Mouse (Mus musculus): ENCODE measurements around the gene Mvd. TPM values are rescaled to one million over a fixed set of nuclear protein-coding genes. Genes with fewer than 3 reads are reported as not detected.

Mvd gene
- polyA plus RNA-seq, 1 experiment from 2014 or later = 64.9 TPM

DNA sequence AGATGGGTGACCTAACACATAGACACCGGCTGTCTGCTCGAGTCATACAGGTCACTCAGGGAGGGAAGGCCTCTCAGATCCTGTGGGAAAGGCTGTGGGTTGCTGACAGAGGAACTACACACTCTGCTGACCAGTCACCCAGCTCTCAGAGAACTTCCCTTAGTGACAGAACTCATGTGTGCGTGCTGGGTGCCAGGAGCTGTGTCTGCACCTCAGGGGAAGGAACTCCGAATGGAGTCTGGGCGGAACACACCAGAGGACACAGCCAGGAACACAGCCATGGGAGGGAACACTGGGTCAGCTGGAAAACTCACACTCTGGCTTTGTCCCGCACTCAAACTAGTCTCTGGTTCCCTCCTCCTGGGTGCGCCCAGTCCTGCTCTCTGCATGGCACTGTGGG is 35.5 kb downstream of the Mvd start:
- Histone ChIP-seq H3K9me3 (replicated peaks) (no peaks in the 10 kb centered on the region), H3K4me3 (no peak overlapping the region), H3K36me3 (peaks cover 99% of the 10 kb centered on the region), H3K27me3 (ENCODE audit: low read depth, poor library complexity, severe bottlenecking) (no peaks in the 10 kb centered on the region), H3K4me1 (no peaks in the 10 kb centered on the region), H3K27ac (no peak overlapping the region)
- no peak for DNase-seq (ENCODE audit: low spot score)
- 96% methylated on average over 7 of the region's 7 CpGs for whole genome bisulfite sequencing

DNA sequence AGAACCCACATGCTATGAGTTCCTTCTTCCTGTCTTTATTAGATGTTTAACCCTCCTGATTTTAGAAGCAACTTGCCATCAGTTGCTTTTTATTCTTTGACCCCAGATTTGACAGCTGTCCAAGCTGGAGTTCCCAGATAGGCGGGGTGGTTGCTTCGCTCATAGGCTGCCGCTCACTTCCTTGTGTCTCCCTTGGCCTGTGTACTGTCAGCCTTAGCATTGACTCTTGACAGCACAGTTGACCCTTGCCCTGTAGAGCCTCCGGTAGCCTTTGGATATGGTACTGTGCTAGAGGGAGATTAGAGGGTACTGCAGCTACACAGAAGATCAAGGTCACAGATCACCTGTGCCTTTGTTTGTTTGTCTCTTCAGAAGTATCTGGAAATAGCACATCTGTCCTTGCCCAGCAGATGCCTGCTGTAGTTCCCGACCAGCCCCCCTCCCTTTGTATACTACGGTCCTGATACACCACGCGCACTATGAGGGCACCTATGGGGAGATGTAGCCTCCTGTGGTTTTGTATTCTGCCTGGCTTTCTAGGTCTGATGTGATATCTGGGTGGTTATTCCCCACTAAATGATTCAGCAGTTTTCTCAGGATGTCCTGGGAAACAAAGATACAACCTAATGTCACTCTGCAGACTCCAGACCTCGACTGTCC is 37.9 kb downstream of the Mvd start:
- Histone ChIP-seq H3K9me3 (replicated peaks) (no peaks in the 10 kb centered on the region), H3K27ac (no peak overlapping the region), H3K27me3 (ENCODE audit: low read depth, poor library complexity, severe bottlenecking) (no peaks in the 10 kb centered on the region), H3K4me3 (no peak overlapping the region), H3K36me3 (peaks cover 99% of the 10 kb centered on the region), H3K4me1 (no peaks in the 10 kb centered on the region)
- DNase-seq (ENCODE audit: low spot score) = no peak
- 91% methylated on average over 9 of the region's 9 CpGs for WGBS

DNA sequence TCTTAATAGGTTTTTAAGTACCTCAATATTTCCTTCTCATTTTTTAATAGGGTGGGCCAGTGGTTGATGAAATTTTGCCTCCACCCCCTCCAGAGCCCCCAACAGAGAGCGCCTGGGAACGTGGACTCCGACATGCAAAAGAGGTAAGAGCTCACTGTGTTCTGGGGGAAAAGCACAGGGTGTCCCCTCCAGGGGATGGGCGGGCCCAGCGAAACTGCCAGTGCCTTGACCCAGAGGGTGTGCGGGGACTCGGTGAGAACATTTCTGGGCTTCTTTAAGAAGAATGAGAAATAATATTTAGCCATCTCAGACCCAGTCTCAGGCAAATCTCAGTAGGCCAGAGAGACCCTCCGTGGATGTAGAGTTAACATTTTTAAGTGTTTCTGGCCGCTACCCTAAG is 45.0 kb downstream of the Mvd start:
- H3K4me3 ChIP-seq = no peak overlapping the region
- H3K27ac ChIP-seq = no peak overlapping the region
- H3K4me1 ChIP-seq = no peaks in the 10 kb centered on the region
- WGBS = 95% methylated on average over 9 of the region's 9 CpGs
- no peak for DNase-seq (ENCODE audit: low spot score)
- no peaks in the 10 kb centered on the region for H3K27me3 ChIP-seq (ENCODE audit: low read depth, poor library complexity, severe bottlenecking)
- H3K9me3 ChIP-seq (replicated peaks) = no peaks in the 10 kb centered on the region
- H3K36me3 ChIP-seq = peaks cover 97% of the 10 kb centered on the region

DNA sequence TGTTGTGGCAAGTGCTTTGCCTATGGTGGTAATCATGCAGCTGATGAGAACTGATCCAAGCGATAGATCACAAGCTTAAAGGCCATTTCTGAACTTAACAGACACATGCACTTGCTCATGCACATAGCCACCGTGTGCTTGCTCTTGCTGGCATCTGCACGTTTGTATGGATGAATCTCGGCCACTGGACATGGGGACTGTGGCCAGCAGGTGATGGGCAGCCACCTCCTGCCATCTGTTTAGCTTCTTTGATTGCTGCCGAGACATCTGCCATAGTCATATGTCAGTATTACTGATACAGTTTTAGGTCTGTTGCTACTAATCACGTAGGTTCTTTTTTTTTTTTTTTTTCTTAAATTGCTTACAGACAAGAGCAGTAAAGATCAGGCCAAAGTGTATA is 47.9 kb downstream of the Mvd start:
- Histone ChIP-seq H3K4me3 (no peak overlapping the region), H3K27me3 (ENCODE audit: low read depth, poor library complexity, severe bottlenecking) (no peaks in the 10 kb centered on the region), H3K9me3 (replicated peaks) (no peaks in the 10 kb centered on the region), H3K27ac (no peak overlapping the region), H3K36me3 (peaks cover 94% of the 10 kb centered on the region), H3K4me1 (no peaks in the 10 kb centered on the region)
- DNase-seq (ENCODE audit: low spot score) = no peak
- 93% methylated on average over 6 of the region's 6 CpGs for WGBS

DNA sequence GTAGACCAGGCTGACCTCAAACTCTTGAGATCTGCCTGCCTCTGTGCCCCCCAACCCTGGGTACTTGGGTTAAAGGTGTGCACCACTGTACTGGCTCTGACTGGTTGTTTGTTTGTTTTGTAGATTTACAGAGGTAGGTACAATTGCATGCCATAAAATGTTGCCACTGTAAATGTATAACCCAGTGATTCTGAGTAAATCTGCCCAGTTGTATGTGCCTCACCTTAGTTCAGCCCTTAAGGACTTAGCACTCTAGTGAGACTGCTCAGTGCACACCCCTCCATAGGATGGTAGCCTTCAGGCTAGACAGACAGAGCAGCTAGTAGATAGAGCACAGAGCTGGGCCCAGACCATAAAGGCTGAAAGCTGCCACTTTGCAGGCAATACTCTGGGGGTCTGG is 49.5 kb downstream of the Mvd start:
- H3K4me3 ChIP-seq = no peak overlapping the region
- no peaks in the 10 kb centered on the region for H3K27me3 ChIP-seq (ENCODE audit: low read depth, poor library complexity, severe bottlenecking)
- peaks cover 93% of the 10 kb centered on the region for H3K36me3 ChIP-seq
- DNase-seq (ENCODE audit: low spot score) = no peak
- no peaks in the 10 kb centered on the region for H3K9me3 ChIP-seq (replicated peaks)
- H3K27ac ChIP-seq = no peak overlapping the region
- H3K4me1 ChIP-seq = no peaks in the 10 kb centered on the region

DNA sequence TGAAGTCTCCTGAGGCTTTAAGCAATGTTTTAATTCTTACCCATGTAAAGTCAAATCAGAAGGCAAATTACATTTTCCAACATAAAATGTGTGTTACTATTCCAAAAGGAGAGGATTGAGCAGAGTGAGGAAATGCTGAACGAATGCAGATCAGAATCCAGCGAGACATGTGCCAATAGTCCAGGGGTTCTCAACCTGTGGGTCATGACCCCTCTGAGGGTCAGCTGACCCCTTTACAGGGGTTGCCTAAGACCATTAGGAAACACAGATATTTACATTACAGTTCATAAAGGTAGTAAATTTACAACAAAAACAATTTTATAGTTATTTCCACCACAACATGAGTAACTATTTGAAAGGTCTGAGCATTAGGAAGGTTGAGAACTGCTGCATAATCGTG is 52.5 kb downstream of the Mvd start:
- peaks cover 97% of the 10 kb centered on the region for H3K36me3 ChIP-seq
- no peaks in the 10 kb centered on the region for H3K27me3 ChIP-seq (ENCODE audit: low read depth, poor library complexity, severe bottlenecking)
- H3K9me3 ChIP-seq (replicated peaks) = no peaks in the 10 kb centered on the region
- H3K27ac ChIP-seq = no peak overlapping the region
- H3K4me1 ChIP-seq = no peaks in the 10 kb centered on the region
- 91% methylated on average over 3 of the region's 3 CpGs for whole genome bisulfite sequencing
- no peak for DNase-seq (ENCODE audit: low spot score)
- H3K4me3 ChIP-seq = no peak overlapping the region

DNA sequence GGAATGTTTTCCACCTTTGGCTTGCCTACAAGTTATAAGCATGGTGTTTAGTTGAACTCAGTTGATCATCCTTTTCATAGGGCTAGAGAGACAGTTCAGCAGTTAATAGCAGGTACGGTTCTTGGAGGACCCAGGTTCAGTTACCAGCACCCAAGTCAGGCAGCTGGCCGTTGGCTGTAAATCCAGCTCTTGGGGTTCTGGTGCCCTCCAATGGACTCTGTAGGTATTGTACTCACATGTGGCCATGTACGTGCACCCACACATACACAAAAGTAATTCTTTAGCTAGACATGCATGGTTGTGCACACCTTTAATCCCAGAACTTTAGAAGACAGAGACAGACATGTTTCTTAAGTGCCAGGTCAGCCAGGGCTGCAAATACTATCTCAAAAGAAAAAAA is 53.9 kb downstream of the Mvd start:
- H3K36me3 ChIP-seq = peaks cover 97% of the 10 kb centered on the region
- H3K9me3 ChIP-seq (replicated peaks) = no peaks in the 10 kb centered on the region
- H3K27ac ChIP-seq = no peak overlapping the region
- WGBS = 89% methylated on average over 3 of the region's 3 CpGs
- DNase-seq (ENCODE audit: low spot score) = no peak
- no peaks in the 10 kb centered on the region for H3K27me3 ChIP-seq (ENCODE audit: low read depth, poor library complexity, severe bottlenecking)
- H3K4me3 ChIP-seq = no peak overlapping the region
- H3K4me1 ChIP-seq = no peaks in the 10 kb centered on the region

Small RNA genes within 50 kb of the gene (microRNA-seq; reads per million reads assigned to microRNA genes)
- not detected for gene Gm24366

Other genes starting within 250 kb of the Mvd start
- gene Zfpm1, start 161.3 kb downstream of the Mvd start, polyA plus RNA-seq (2016; fragmentation: Nextera tagmentation; extraction: Ambion mirVana) = 1.3 and 1.5 TPM in 2 replicates
- not detected in 2 replicates for gene Trhr2, start 82.7 kb downstream of the Mvd start, polyA plus RNA-seq (2016; fragmentation: Nextera tagmentation; extraction: Ambion mirVana)
- 84.2 and 86.1 TPM in 2 replicates for gene Zc3h18, start 66.8 kb downstream of the Mvd start, polyA plus RNA-seq (2016; fragmentation: Nextera tagmentation; extraction: Ambion mirVana)
- 0.28 TPM in 1 of 2 replicates, not detected in the other for gene Il17c, start 21.4 kb downstream of the Mvd start, polyA plus RNA-seq (2016; fragmentation: Nextera tagmentation; extraction: Ambion mirVana)
- 79.8 and 82.8 TPM in 2 replicates for gene Cyba, start 10.5 kb downstream of the Mvd start, polyA plus RNA-seq (2016; fragmentation: Nextera tagmentation; extraction: Ambion mirVana)
- not detected in 2 replicates for gene Snai3, start 17.3 kb upstream of the Mvd start, polyA plus RNA-seq (2016; fragmentation: Nextera tagmentation; extraction: Ambion mirVana)
- gene Rnf166, start 32.6 kb upstream of the Mvd start, polyA plus RNA-seq (2016; fragmentation: Nextera tagmentation; extraction: Ambion mirVana) = 33.1 and 41.4 TPM in 2 replicates
- 80.3 and 81.8 TPM in 2 replicates for gene Ctu2, start 32.7 kb upstream of the Mvd start, polyA plus RNA-seq (2016; fragmentation: Nextera tagmentation; extraction: Ambion mirVana)
- 10.7 and 11.8 TPM in 2 replicates for gene Piezo1, start 107.9 kb upstream of the Mvd start, polyA plus RNA-seq (2016; fragmentation: Nextera tagmentation; extraction: Ambion mirVana)
- 68.9 and 75.6 TPM in 2 replicates for gene Cdt1, start 124.6 kb upstream of the Mvd start, polyA plus RNA-seq (2016; fragmentation: Nextera tagmentation; extraction: Ambion mirVana)
- gene Aprt, start 133.5 kb upstream of the Mvd start, polyA plus RNA-seq (2016; fragmentation: Nextera tagmentation; extraction: Ambion mirVana) = 285 and 308 TPM in 2 replicates
- gene Galns, start 168.0 kb upstream of the Mvd start, polyA plus RNA-seq (2016; fragmentation: Nextera tagmentation; extraction: Ambion mirVana) = 4.0 and 5.7 TPM in 2 replicates
- gene Trappc2l, start 168.2 kb upstream of the Mvd start, polyA plus RNA-seq (2016; fragmentation: Nextera tagmentation; extraction: Ambion mirVana) = 49.4 and 51.5 TPM in 2 replicates
- gene Pabpn1l, start 179.3 kb upstream of the Mvd start, polyA plus RNA-seq (2016; fragmentation: Nextera tagmentation; extraction: Ambion mirVana) = not detected in 2 replicates